27 mouse cellular contexts compared by ENCODE assay signal in genomic region chr1:131903251-131903650, GRCm38 (mm10).
"Had no signal": no experiment of that assay in that cellular context is flagged by ENCODE, and none has a peak within 500 bp of the region (broad histone marks: within the 10 kb centered on the region; RNA-seq: fewer than 3 reads in every experiment).

No protein-coding gene starts in this region.

- H3K4me2 ChIP-seq: heart, embryonic 11.5 days; heart, embryonic 13.5 days; heart, embryonic 15.5 days; hindbrain, embryonic 13.5 days; hindbrain, embryonic 15.5 days; kidney, embryonic 15.5 days; limb, embryonic 13.5 days; limb, embryonic 15.5 days; liver, embryonic 12.5 days had no signal

- H3K4me3 ChIP-seq: heart, adult 2 months; heart, embryonic 13.5 days; heart, embryonic 15.5 days; hindbrain, embryonic 13.5 days; hindbrain, embryonic 15.5 days; kidney, embryonic 15.5 days; left cerebral cortex, adult 2 months; limb, embryonic 13.5 days; limb, embryonic 15.5 days; liver, embryonic 12.5 days had no signal

- H3K9me3 ChIP-seq: heart, embryonic 13.5 days; heart, embryonic 15.5 days; hindbrain, embryonic 13.5 days; hindbrain, embryonic 15.5 days; kidney, embryonic 15.5 days; limb, embryonic 13.5 days; limb, embryonic 15.5 days; liver, embryonic 12.5 days had no signal

- H3K4me1 ChIP-seq: heart, embryonic 13.5 days; heart, embryonic 15.5 days; hindbrain, embryonic 13.5 days; hindbrain, embryonic 15.5 days; kidney, embryonic 15.5 days; limb, embryonic 13.5 days; limb, embryonic 15.5 days; liver, embryonic 12.5 days had no signal

- H3K36me3 ChIP-seq: heart, embryonic 13.5 days; heart, embryonic 15.5 days; hindbrain, embryonic 13.5 days; hindbrain, embryonic 15.5 days; kidney, embryonic 15.5 days; limb, embryonic 13.5 days; limb, embryonic 15.5 days; liver, embryonic 12.5 days had no signal

- H3K27me3 ChIP-seq: limb, embryonic 15.5 days had no signal

- DNase-seq: gastrocnemius, postnatal 14 days; gastrocnemius, postnatal 36 days; heart, adult 11 months; heart, adult 2 months; heart, postnatal 14 days; heart, postnatal 36 days; kidney, adult 11 months; kidney, adult 2 months; kidney, adult 9 months; kidney, postnatal 14 days; kidney, postnatal 36 days; layer of hippocampus, adult 9-11 months; left cerebral cortex, postnatal 4 days had no signal

- H3K27ac ChIP-seq: heart, adult 2 months; heart, embryonic 13.5 days; heart, embryonic 15.5 days; hindbrain, embryonic 13.5 days; hindbrain, embryonic 15.5 days; hindbrain, postnatal 0 days; kidney, embryonic 15.5 days; kidney, postnatal 0 days; left cerebral cortex, adult 2 months; limb, embryonic 13.5 days; limb, embryonic 15.5 days; liver, embryonic 12.5 days; liver, embryonic 14.5 days had no signal

- ATAC-seq: hindbrain, postnatal 0 days; intestine, embryonic 16.5 days; liver, embryonic 12.5 days had no signal

- H3K9ac ChIP-seq: heart, embryonic 13.5 days; heart, embryonic 15.5 days; hindbrain, embryonic 13.5 days; hindbrain, embryonic 15.5 days; kidney, embryonic 15.5 days; limb, embryonic 13.5 days; limb, embryonic 15.5 days; liver, embryonic 12.5 days; liver, embryonic 14.5 days had no signal
